Mouse (Mus musculus) neural tube, embryonic 11.5 days (tissue): ENCODE results near the gene Ptgfrn. TPM values are rescaled to one million over a fixed set of nuclear protein-coding genes. Genes with fewer than 3 reads are reported as not detected.

Source experiments
- ATAC-seq: fragments of 200-750 bp; cut with Nextera tagmentation; 2 replicates; pipeline ENCODE4 v1.8.0; 2017; ENCODE audit warnings: moderate number of reproducible peaks, mild to moderate bottlenecking, moderate TSS enrichment, moderate library complexity; ENCODE audit not compliant: insufficient read depth, low FRiP score, low TSS enrichment
- DNase-seq: peaks from one replicate; pipeline ENCODE4 v3.0.0-alpha.2; 2015; ENCODE audit warnings: low spot score
- H3K27ac ChIP-seq: fragments of 300-500 bp; sonication (generic); 2 replicates; pipeline ENCODE4 v1.5.1; 2014; ENCODE audit warnings: low read depth, mild to moderate bottlenecking, low read length
- H3K27me3 ChIP-seq: fragments of 300-500 bp; sonication (generic); 2 replicates; pipeline ENCODE4 v1.6.1; 2014; ENCODE audit warnings: mild to moderate bottlenecking, low read length, mixed read lengths; ENCODE audit not compliant: control insufficient read depth, insufficient read depth
- H3K36me3 ChIP-seq: fragments of 300-500 bp; sonication (generic); 2 replicates; pipeline ENCODE4 v1.6.1; 2014; ENCODE audit warnings: mild to moderate bottlenecking, low read length, moderate library complexity, mixed read lengths; ENCODE audit not compliant: control insufficient read depth, insufficient read depth
- H3K4me1 ChIP-seq: fragments of 300-500 bp; sonication (generic); 2 replicates; pipeline ENCODE4 v1.6.1; 2014; ENCODE audit warnings: low read length, mixed read lengths; ENCODE audit not compliant: control insufficient read depth, insufficient read depth
- H3K4me2 ChIP-seq: fragments of 300-500 bp; sonication (generic); 2 replicates; pipeline ENCODE4 v1.6.1; 2014; ENCODE audit warnings: low read depth, mild to moderate bottlenecking, moderate library complexity
- H3K4me3 ChIP-seq: fragments of 300-500 bp; sonication (generic); 2 replicates; pipeline ENCODE4 v1.5.1; 2014; ENCODE audit warnings: low read depth, low read length
- H3K9ac ChIP-seq: fragments of 300-500 bp; sonication (generic); 2 replicates; pipeline ENCODE4 v1.6.1; 2014; ENCODE audit warnings: mild to moderate bottlenecking, low read length
- H3K9me3 ChIP-seq: fragments of 300-500 bp; sonication (generic); 2 replicates; pipeline ENCODE4 v1.6.1; 2016; ENCODE audit warnings: low read length; ENCODE audit not compliant: control insufficient read depth
- WGBS: fragments of 180-500 bp; shearing (Covaris S2); extraction: QIAGEN DNeasy Blood & Tissue Kit; methylation state at CpG from one replicate; pipeline ENCODE4 v1.1.7; 2014; 5-methylcytosine and 5-hydroxymethylcytosine counted together
- polyA plus RNA-seq: library from polyadenylated mRNA; unstranded; fragments of >200 nt; fragmentation: Nextera tagmentation; extraction: Ambion mirVana; gene quantifications from 2 replicates; pipeline ENCODE4 v1.2.1, GENCODE M21; 2014

Gene Ptgfrn
- polyA plus RNA-seq, 1 experiment from 2014 or later: 3.1 TPM

DNA sequence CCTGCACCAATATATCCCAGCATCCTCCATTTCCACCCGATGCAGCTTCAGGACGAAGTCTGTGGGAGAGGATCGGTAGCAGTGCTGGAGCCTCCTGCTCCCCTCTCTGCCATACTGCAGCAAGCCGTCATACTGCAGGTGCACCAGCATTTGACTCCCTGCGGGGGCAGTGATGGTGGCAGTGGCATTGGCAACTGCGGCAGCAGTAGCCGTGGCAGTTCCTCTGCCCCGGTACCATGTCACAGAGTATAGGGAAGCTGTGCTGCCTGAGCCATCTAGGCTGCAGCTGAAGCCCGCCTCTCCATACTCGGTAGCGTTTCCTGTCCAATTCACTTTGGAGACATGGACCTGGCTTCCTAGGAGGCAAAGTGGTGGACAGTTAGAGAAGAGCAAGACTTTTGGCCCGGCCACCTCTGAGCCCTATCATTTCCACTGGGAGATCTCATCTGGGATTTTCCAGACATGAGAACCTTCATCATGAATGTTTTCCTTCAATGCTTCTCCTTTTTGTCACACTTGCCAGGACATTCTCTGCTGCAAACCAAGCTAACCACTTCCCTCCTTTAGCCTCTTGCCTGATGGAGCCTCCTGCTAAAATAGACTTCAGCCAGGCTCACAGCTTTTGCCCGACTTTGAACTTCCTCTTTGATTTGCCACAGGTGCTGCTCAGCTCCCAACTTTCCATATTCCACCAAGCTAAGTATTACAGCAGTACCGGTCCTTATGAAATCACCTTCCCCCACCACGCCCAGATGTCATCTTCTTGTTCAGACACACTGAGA is 106.3 kb downstream of the Ptgfrn start:
- H3K4me3 ChIP-seq: no peak overlapping the region
- ATAC-seq: no peak
- DNase-seq: no peak
- no peak overlapping the region for H3K4me2 ChIP-seq
- 85% methylated on average over 15 of the region's 15 CpGs for WGBS
- no peaks in the 10 kb centered on the region for H3K4me1 ChIP-seq
- no peak overlapping the region for H3K9ac ChIP-seq
- no peak overlapping the region for H3K27ac ChIP-seq
- H3K9me3 ChIP-seq: no peaks in the 10 kb centered on the region
- no peaks in the 10 kb centered on the region for H3K36me3 ChIP-seq
- no peaks in the 10 kb centered on the region for H3K27me3 ChIP-seq

- DNase-seq (no peak), ATAC-seq (no peak)
- H3K27ac ChIP-seq: no peak overlapping the region
- no peaks in the 10 kb centered on the region for H3K27me3 ChIP-seq
- H3K9ac ChIP-seq: no peak overlapping the region
- H3K4me3 ChIP-seq: no peak overlapping the region
- H3K36me3 ChIP-seq: no peaks in the 10 kb centered on the region
- 26% methylated on average over 2 of the region's 2 CpGs for WGBS
- no peaks in the 10 kb centered on the region for H3K9me3 ChIP-seq
- H3K4me1 ChIP-seq: no peaks in the 10 kb centered on the region
- H3K4me2 ChIP-seq: no peak overlapping the region
Observed at GRCm38 (mm10) chr3:100999732-101000131, 110.3 kb downstream of the Ptgfrn start.

DNA sequence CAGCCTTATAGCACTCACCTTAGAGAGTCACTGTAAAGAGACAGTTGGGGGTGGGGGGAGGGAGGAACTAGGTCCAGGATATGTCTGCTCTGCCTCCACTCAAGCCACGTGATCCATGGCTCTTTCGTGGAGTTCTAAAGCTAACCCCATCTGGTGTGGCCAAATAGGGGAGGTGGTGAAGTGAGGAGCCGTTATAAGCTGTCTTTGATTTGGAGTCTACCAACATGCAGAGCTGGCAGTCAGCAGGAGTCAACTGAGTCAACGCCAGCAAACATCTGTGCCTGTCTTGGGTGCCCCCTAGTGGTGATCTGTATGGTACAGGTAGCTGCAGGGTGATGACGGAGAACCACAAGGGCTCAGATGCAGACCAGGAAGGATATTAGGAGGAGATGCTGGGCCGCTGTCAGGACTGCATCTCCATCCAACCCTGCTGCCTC is 111.2 kb downstream of the Ptgfrn start:
- H3K9ac ChIP-seq: no peak overlapping the region
- no peaks in the 10 kb centered on the region for H3K27me3 ChIP-seq
- H3K4me3 ChIP-seq: no peak overlapping the region
- 16% methylated on average over 6 of the region's 6 CpGs for WGBS
- DNase-seq: peak; percentile 74
- no peak overlapping the region for H3K4me2 ChIP-seq
- ATAC-seq: peak; percentile 50; the same call in 1 of the 2 replicates
- H3K9me3 ChIP-seq: no peaks in the 10 kb centered on the region
- no peak overlapping the region for H3K27ac ChIP-seq
- H3K36me3 ChIP-seq: no peaks in the 10 kb centered on the region
- H3K4me1 ChIP-seq: no peaks in the 10 kb centered on the region

DNA sequence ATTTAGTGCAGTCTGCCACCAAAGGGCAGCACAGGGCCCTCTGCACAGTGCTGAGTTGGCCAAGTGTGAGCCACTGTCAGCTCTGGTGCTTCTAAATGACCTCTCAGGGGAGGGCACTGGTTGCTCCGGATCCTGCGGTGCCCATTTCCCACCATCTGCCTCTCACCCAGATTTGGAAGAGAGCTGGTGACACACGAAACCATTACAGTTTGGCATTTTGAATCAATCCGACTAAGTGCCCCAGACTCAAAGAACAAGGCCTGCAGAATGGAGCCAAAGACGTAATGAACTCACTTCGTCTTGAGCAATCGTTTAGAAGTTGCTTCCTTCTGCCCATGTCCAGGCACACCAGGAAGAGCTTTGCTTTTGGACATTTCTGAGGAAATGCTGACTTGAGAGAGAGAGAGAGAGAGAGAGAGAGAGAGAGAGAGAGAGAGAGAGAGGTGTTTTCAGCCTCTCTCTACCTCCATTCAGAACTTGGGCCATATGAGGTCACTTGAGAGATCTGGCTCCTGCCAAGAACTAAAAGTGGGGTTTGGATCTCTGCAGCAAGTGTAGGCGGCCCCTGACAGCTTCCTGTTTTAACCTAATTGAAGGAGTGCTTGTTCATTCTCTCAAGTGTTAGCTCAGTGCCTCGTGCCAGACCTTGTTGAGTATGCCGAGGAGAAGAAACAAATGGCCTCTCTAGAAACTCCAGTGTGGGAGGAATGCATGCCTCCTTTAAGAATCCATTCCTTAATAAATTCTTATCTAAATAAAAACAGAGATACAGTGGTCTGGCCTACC is 112.1 kb downstream of the Ptgfrn start:
- ATAC-seq (no peak), DNase-seq (no peak)
- H3K4me2 ChIP-seq: no peak overlapping the region
- WGBS: 84% methylated on average over 10 of the region's 10 CpGs
- H3K9ac ChIP-seq: no peak overlapping the region
- no peaks in the 10 kb centered on the region for H3K27me3 ChIP-seq
- H3K27ac ChIP-seq: no peak overlapping the region
- no peak overlapping the region for H3K4me3 ChIP-seq
- no peaks in the 10 kb centered on the region for H3K9me3 ChIP-seq
- no peaks in the 10 kb centered on the region for H3K4me1 ChIP-seq
- H3K36me3 ChIP-seq: no peaks in the 10 kb centered on the region

- Histone ChIP-seq H3K27ac (no peak overlapping the region), H3K27me3 (no peaks in the 10 kb centered on the region), H3K4me1 (peaks cover 4% of the 10 kb centered on the region; the same call in 1 of the 2 replicates), H3K4me2 (no peak overlapping the region), H3K9me3 (no peaks in the 10 kb centered on the region), H3K9ac (no peak overlapping the region), H3K36me3 (no peaks in the 10 kb centered on the region), H3K4me3 (no peak overlapping the region)
- 70% methylated on average over 4 of the region's 4 CpGs for WGBS
- ATAC-seq (no peak), DNase-seq (no peak)
Observed at GRCm38 (mm10) chr3:100994252-100994651, 115.8 kb downstream of the Ptgfrn start.

DNA sequence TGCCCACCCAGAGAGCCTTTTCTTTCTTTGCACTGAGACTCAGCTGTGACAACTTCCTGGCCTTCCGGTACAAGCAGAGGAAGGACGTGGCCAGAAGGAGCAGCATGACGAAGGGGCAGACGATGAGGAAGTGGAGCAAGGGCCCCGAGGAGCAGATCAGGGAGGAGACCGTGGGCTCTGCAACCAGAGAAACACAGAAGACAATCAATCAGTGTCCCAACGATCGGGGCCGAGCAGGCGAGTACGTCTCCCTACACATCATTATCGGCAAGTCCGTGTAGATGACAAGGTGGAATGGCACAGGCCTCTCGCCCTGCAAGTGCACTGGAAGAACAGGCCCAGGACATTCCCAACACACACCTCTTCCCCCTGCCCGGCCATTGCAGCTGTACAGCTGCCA is 116.4 kb downstream of the Ptgfrn start:
- H3K9ac ChIP-seq: no peak overlapping the region
- no peaks in the 10 kb centered on the region for H3K27me3 ChIP-seq
- ATAC-seq: no peak
- H3K36me3 ChIP-seq: no peaks in the 10 kb centered on the region
- no peak for DNase-seq
- H3K27ac ChIP-seq: no peak overlapping the region
- H3K4me3 ChIP-seq: no peak overlapping the region
- peaks cover 7% of the 10 kb centered on the region; the same call in 1 of the 2 replicates for H3K4me1 ChIP-seq
- no peaks in the 10 kb centered on the region for H3K9me3 ChIP-seq
- WGBS: 74% methylated on average over 15 of the region's 15 CpGs
- H3K4me2 ChIP-seq: no peak overlapping the region

GRCm38 (mm10) chr3:100993158-100993557 is 116.9 kb downstream of the Ptgfrn start:
- no peak overlapping the region for H3K27ac ChIP-seq
- H3K9ac ChIP-seq: no peak overlapping the region
- ATAC-seq: no peak
- 86% methylated on average over 7 of the region's 7 CpGs for WGBS
- H3K4me1 ChIP-seq: peaks cover 7% of the 10 kb centered on the region; the same call in 1 of the 2 replicates
- H3K4me2 ChIP-seq: no peak overlapping the region
- DNase-seq: no peak
- H3K4me3 ChIP-seq: no peak overlapping the region
- H3K9me3 ChIP-seq: no peaks in the 10 kb centered on the region
- no peaks in the 10 kb centered on the region for H3K27me3 ChIP-seq
- no peaks in the 10 kb centered on the region for H3K36me3 ChIP-seq
